ENCODE assay signal across 8 mouse cellular contexts in genomic region chr6:101377167-101377934, GRCm38 (mm10). TPM values are rescaled to one million over a fixed set of nuclear protein-coding genes. Genes with fewer than 3 reads are reported as not detected.
DNase-seq lines count a peak whose midpoint lies in the region; ATAC-seq and TF ChIP-seq lines count a peak whose summit lies in the region.

Gene Pdzrn3, minus strand, starts transcription at chr6:101377897.

- H3K9me3 ChIP-seq in forebrain, embryonic 13.5 days (replicated peaks), result no peaks in the 10 kb centered on the region
- H3K9me3 ChIP-seq in heart, postnatal 0 days (replicated peaks; ENCODE audit: control insufficient read depth, low read length), result no peaks in the 10 kb centered on the region
- no peaks in the 10 kb centered on the region for H3K9me3 ChIP-seq in lung, embryonic 14.5 days (ENCODE audit: low read depth, low read length)

- H3K9ac ChIP-seq in forebrain, embryonic 13.5 days, result peak within 1 kb of the TSS; percentile 68
- H3K9ac ChIP-seq in heart, postnatal 0 days (replicated peaks; ENCODE audit: low read depth, low read length), result peak within 1 kb of the TSS; percentile 81
- H3K9ac ChIP-seq in lung, embryonic 14.5 days, result peak within 1 kb of the TSS; percentile 77

- no peak for TF ChIP-seq EP300 in heart, postnatal 0 days (IDR thresholded peaks at IDR 0.05; ENCODE audit: low read depth)

- TF ChIP-seq CTCF in heart, postnatal 0 days (IDR thresholded peaks at IDR 0.05; ENCODE audit: low read depth), result peak; percentile 46
- TF ChIP-seq CTCF in lung, embryonic 14.5 days (IDR thresholded peaks at IDR 0.05; ENCODE audit: low read depth), result peak; percentile 58; the same call in 1 of the 2 replicates

- peak within 1 kb of the TSS; percentile 98 for H3K4me2 ChIP-seq in forebrain, embryonic 13.5 days
- peak within 1 kb of the TSS; percentile 98 for H3K4me2 ChIP-seq in heart, postnatal 0 days (ENCODE audit: low read depth, low read length)
- peak within 1 kb of the TSS; percentile 88 for H3K4me2 ChIP-seq in lung, embryonic 14.5 days

- peak within 1 kb of the TSS; percentile 58 for H3K27ac ChIP-seq in forebrain, embryonic 13.5 days
- H3K27ac ChIP-seq in heart, postnatal 0 days (ENCODE audit: low read depth), result peak within 1 kb of the TSS; percentile 94
- peak within 1 kb of the TSS; percentile 92 for H3K27ac ChIP-seq in lung, embryonic 14.5 days (ENCODE audit: low read depth)

- peaks cover 33% of the 10 kb centered on the region for H3K27me3 ChIP-seq in forebrain, embryonic 13.5 days
- H3K27me3 ChIP-seq in heart, postnatal 0 days (ENCODE audit: control insufficient read depth, insufficient read depth, low read length), result no peaks in the 10 kb centered on the region
- H3K27me3 ChIP-seq in lung, embryonic 14.5 days (ENCODE audit: insufficient read depth, low read length), result no peaks in the 10 kb centered on the region

- peaks cover 36% of the 10 kb centered on the region for H3K4me1 ChIP-seq in forebrain, embryonic 13.5 days
- H3K4me1 ChIP-seq in heart, postnatal 0 days (ENCODE audit: control insufficient read depth, insufficient read depth), result peaks cover 18% of the 10 kb centered on the region
- peaks cover 23% of the 10 kb centered on the region; the same call in 1 of the 2 replicates for H3K4me1 ChIP-seq in lung, embryonic 14.5 days (ENCODE audit: insufficient read depth)

- H3K36me3 ChIP-seq in forebrain, embryonic 13.5 days (ENCODE audit: poor library complexity, severe bottlenecking), result no peaks in the 10 kb centered on the region
- peaks cover 8% of the 10 kb centered on the region; the same call in 1 of the 2 replicates for H3K36me3 ChIP-seq in heart, postnatal 0 days (replicated peaks; ENCODE audit: control insufficient read depth, insufficient read depth, low read length)
- peaks cover 7% of the 10 kb centered on the region; the same call in 1 of the 2 replicates for H3K36me3 ChIP-seq in lung, embryonic 14.5 days (ENCODE audit: insufficient read depth)

- under 1% methylated on average over 98 of the region's 111 CpGs for WGBS in forebrain, embryonic 13.5 days
- under 1% methylated on average over 91 of the region's 111 CpGs for WGBS in heart, postnatal 0 days
- WGBS in lung, embryonic 14.5 days, result under 1% methylated on average over 100 of the region's 111 CpGs

- ATAC-seq in forebrain, embryonic 13.5 days, result peak; percentile 76
- peak; percentile 59 for ATAC-seq in heart, postnatal 0 days (ENCODE audit: insufficient read depth, low read depth)
- ATAC-seq in lung, embryonic 14.5 days (ENCODE audit: insufficient read depth), result peak; percentile 64
- no peak for ATAC-seq in monocyte, adult 5-6 weeks (replicated peaks; ENCODE audit: insufficient number of reproducible peaks, low FRiP score, low TSS enrichment, poor library complexity, severe bottlenecking)

- peak; percentile 88 for DNase-seq in 3T3-L1 (ENCODE audit: low read depth, low spot score)
- peak; percentile 52 to 57 for DNase-seq in adrenal gland, adult 18-20 months (ENCODE audit: low spot score in 2 of 2)
- peak; percentile 77 for DNase-seq in heart, postnatal 0 days (ENCODE audit: low spot score)
- peak; percentile 62 to 80 for DNase-seq in kidney, postnatal 25 days
- DNase-seq in lung, embryonic 14.5 days, result peak; percentile 89
- peak; percentile 39 for DNase-seq in ovary, postnatal 14 days (ENCODE audit: low spot score)

- H3K4me3 ChIP-seq in forebrain, embryonic 13.5 days, result peak within 1 kb of the TSS; percentile 58
- peak within 1 kb of the TSS; percentile 74 for H3K4me3 ChIP-seq in heart, postnatal 0 days (ENCODE audit: low read depth, low read length)
- H3K4me3 ChIP-seq in lung, embryonic 14.5 days (ENCODE audit: low read depth, low read length), result peak within 1 kb of the TSS; percentile 74

RNA-seq across cellular contexts. Expression of gene Pdzrn3, which starts in this region (rescaled TPM):
- 10 to 100 TPM; 18.0 to 19.5 TPM for total RNA-seq in adrenal gland, adult 18-20 months (2021)
- 11.3 and 13.1 TPM in 2 replicates for polyA plus RNA-seq in forebrain, embryonic 13.5 days (2015; fragmentation: Nextera tagmentation; extraction: Ambion mirVana)
- 116 and 128 TPM in 2 replicates for total RNA-seq in heart, postnatal 0 days (2014; rRNA removed; ENCODE audit: low replicate concordance)
- 7.6 and 12.2 TPM in 2 replicates for polyA plus RNA-seq in heart, postnatal 0 days (2015; fragmentation: Nextera tagmentation; extraction: Ambion mirVana)
- 14.2 and 14.8 TPM in 2 replicates for polyA plus RNA-seq in lung, embryonic 14.5 days (2014; fragmentation: Nextera tagmentation; extraction: Ambion mirVana)
- total RNA-seq in monocyte, adult 5-6 weeks (2017), result not detected in 3 replicates

Comparison
In these comparisons a context has a peak if more than half of its experiments do, and no peak if none do; other contexts are left out.
1. RNA of gene Pdzrn3 (total RNA-seq): 116 to 128 TPM in heart, postnatal 0 days and 18.0 to 19.5 TPM in adrenal gland, adult 18-20 months; not detected in monocyte, adult 5-6 weeks; every median in the first group is over 10 times any median in the second.
2. DNase-seq: peak in every context shown above with its lines; median percentile 89 in lung, embryonic 14.5 days; 88 in 3T3-L1; 77 in heart, postnatal 0 days; 71 in kidney, postnatal 25 days; 54 in adrenal gland, adult 18-20 months; 39 in ovary, postnatal 14 days.
3. Peak in every context shown above with its lines, with median percentiles within 50 percentile points of each other: H3K27ac ChIP-seq, H3K4me2 ChIP-seq, H3K4me3 ChIP-seq and H3K9ac ChIP-seq.